8 mouse cellular contexts compared by ENCODE assay signal in genomic region chr13:104939856-104940255, GRCm38 (mm10).
DNase-seq lines count a peak whose midpoint lies in the region; ATAC-seq and TF ChIP-seq lines count a peak whose summit lies in the region.

No protein-coding gene starts in this region.

- TF ChIP-seq EP300 in MEL (IDR thresholded peaks at IDR 0.05; ENCODE audit: low read depth in 1 of 2, low read length in 2 of 2) = no peak

- H3K36me3 ChIP-seq in MEL (ENCODE audit: control insufficient read depth in 1 of 2, insufficient read depth in 2 of 2, low read length in 2 of 2) = peaks cover 0 to 4% of the 10 kb centered on the region in 2 experiments; a peak in 2 of 4 replicates

- no peak for ATAC-seq in erythroid progenitor cell, adult 5-6 weeks (replicated peaks; ENCODE audit: low FRiP score, poor library complexity, severe bottlenecking)

- DNase-seq in left cerebral cortex, adult 2 months (ENCODE audit: extremely low spot score in 1 of 2, low spot score in 2 of 2) = peak; percentile 70 to 76
- DNase-seq in left cerebral cortex, adult 8-10 months (ENCODE audit: low spot score in 2 of 2) = no peak
- peak; percentile 79 for DNase-seq in MEL (ENCODE audit: low read depth, low spot score)
- peak; percentile 39 for DNase-seq in cerebellum, adult 11 months
- DNase-seq in gastrocnemius, adult 2 months = peak; percentile 58
- peak; percentile 77 to 79 for DNase-seq in layer of hippocampus, postnatal 10 days (ENCODE audit: low spot score in 2 of 2)
- DNase-seq in naive thymus-derived CD4-positive, alpha-beta T cell, adult 2 months (ENCODE audit: low read depth) = peak; percentile 84

- TF ChIP-seq CTCF in left cerebral cortex, adult 2 months (IDR thresholded peaks at IDR 0.05) = peak; percentile 93
- TF ChIP-seq CTCF in MEL (IDR thresholded peaks at IDR 0.05 in 2 of 3, conservative IDR thresholded peaks at IDR 0.05 in 1 of 3; ENCODE audit: control insufficient read depth in 1 of 3, insufficient read depth in 1 of 3, low read depth in 2 of 3, low read length in 3 of 3, poor library complexity in 1 of 3, severe bottlenecking in 1 of 3) = peak; percentile 49 to 92 (median 86)
- TF ChIP-seq CTCF in gastrocnemius, adult 2 months (IDR thresholded peaks at IDR 0.05) = peak; percentile 86

- intact Hi-C loops in left cerebral cortex, adult 2 months (cut with DNase I) = loop anchor here (1.0 to 5.0 kb wide), 2 partner anchors 135 to 653 kb away; partner anchors contain the start of gene Adamts6
- intact Hi-C loops in gastrocnemius, adult 2 months (cut with DNase I) = loop anchor here (2.0 kb wide), 2 partner anchors 131 to 655 kb away; no protein-coding TSS in a partner anchor

- no peaks in the 10 kb centered on the region for H3K79me2 ChIP-seq in MEL (ENCODE audit: control insufficient read depth, insufficient read depth, low read length, poor library complexity)

- H3K27ac ChIP-seq in left cerebral cortex, adult 2 months = peak overlapping the region; percentile 59
- H3K27ac ChIP-seq in MEL (ENCODE audit: control insufficient read depth, low read depth, low read length) = no peak overlapping the region
- H3K27ac ChIP-seq in gastrocnemius, adult 2 months = peak overlapping the region; percentile 31; the same call in 1 of the 2 replicates

- H3K4me1 ChIP-seq in MEL (ENCODE audit: control insufficient read depth in 1 of 2, insufficient read depth in 2 of 2, low read length in 2 of 2) = no peaks in the 10 kb centered on the region

- TF ChIP-seq POLR2A in MEL (IDR thresholded peaks at IDR 0.05; ENCODE audit: control insufficient read depth in 1 of 2, insufficient read depth in 1 of 2, low read depth in 1 of 2, low read length in 2 of 2, poor library complexity in 1 of 2) = no peak

- peak; percentile 94 for TF ChIP-seq RAD21 in MEL (IDR thresholded peaks at IDR 0.05; ENCODE audit: low read depth, low read length)

- H3K9ac ChIP-seq in MEL (ENCODE audit: control insufficient read depth, low read depth, low read length, poor library complexity, severe bottlenecking) = no peak overlapping the region

- H3K4me3 ChIP-seq in left cerebral cortex, adult 2 months = peak overlapping the region; percentile 27; the same call in 1 of the 2 replicates
- no peak overlapping the region for H3K4me3 ChIP-seq in MEL (ENCODE audit: control insufficient read depth in 1 of 2, insufficient read depth in 1 of 2, low read depth in 2 of 2, low read length in 2 of 2)
- H3K4me3 ChIP-seq in gastrocnemius, adult 2 months = peak overlapping the region; percentile 48

- peaks cover 0 to 1% of the 10 kb centered on the region in 2 experiments; a peak in 2 of 4 replicates for H3K27me3 ChIP-seq in MEL (ENCODE audit: control insufficient read depth in 1 of 2, insufficient read depth in 2 of 2, low read length in 2 of 2)

- H3K9me3 ChIP-seq in MEL (replicated peaks; ENCODE audit: insufficient read depth, low read length) = no peaks in the 10 kb centered on the region

TF ChIP-seq in MEL, 35 proteins besides CTCF, POLR2A, EP300 and RAD21:
- TF ChIP-seq ZC3H11A (IDR thresholded peaks at IDR 0.05; ENCODE audit: low read depth, low read length) = peak; percentile 82
- TF ChIP-seq SMC3 (IDR thresholded peaks at IDR 0.05; ENCODE audit: low read depth, low read length) = peak; percentile 88
- no peak for TF ChIP-seq HCFC1 (IDR thresholded peaks at IDR 0.05; ENCODE audit: low read depth, low read length)

Comparison
In these comparisons a context has a peak if more than half of its experiments do, and no peak if none do; other contexts are left out.
1. DNase-seq: peak in left cerebral cortex, adult 2 months (2 of 2), MEL (single experiment), cerebellum, adult 11 months (single experiment), gastrocnemius, adult 2 months (single experiment), layer of hippocampus, postnatal 10 days (2 of 2) and naive thymus-derived CD4-positive, alpha-beta T cell, adult 2 months (single experiment); none in left cerebral cortex, adult 8-10 months (0 of 2).
2. H3K4me3 ChIP-seq: peak in left cerebral cortex, adult 2 months (single experiment) and gastrocnemius, adult 2 months (single experiment); none in MEL (0 of 2).
3. Peak in every context shown above with its lines, with median percentiles within 50 percentile points of each other: CTCF ChIP-seq.